Mouse (Mus musculus): ENCODE data around the gene Ccdc172. TPM values are rescaled to one million over a fixed set of nuclear protein-coding genes. Genes with fewer than 3 reads are reported as not detected.

Ccdc172 gene
- polyA plus RNA-seq (2017; shearing (Covaris generic)) = not detected

DNA sequence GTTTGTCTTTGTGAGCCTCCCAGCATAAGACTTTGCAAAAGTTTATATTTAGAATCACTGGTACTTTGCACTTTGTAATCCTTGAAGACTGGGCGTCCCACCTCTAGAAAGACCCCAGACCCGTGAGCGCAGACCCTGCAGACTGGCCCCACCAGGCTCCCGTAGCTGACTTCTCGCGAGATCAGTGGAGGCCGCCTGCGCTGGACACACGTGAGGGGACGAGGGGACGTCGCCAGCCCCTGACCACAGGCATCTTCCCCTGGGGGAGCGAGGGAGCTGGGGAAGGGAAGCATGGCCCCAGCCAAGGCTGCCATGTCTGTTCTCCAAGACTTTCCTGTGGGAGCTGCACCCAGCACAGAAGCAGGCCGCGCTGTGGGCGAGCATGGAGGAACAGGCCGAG lies at the start of gene Ccdc172:
Gene Ccdc172 (plus strand): TSS at position 176 of the 400 bp plus-strand sequence.
- ATAC-seq = no peak

DNA sequence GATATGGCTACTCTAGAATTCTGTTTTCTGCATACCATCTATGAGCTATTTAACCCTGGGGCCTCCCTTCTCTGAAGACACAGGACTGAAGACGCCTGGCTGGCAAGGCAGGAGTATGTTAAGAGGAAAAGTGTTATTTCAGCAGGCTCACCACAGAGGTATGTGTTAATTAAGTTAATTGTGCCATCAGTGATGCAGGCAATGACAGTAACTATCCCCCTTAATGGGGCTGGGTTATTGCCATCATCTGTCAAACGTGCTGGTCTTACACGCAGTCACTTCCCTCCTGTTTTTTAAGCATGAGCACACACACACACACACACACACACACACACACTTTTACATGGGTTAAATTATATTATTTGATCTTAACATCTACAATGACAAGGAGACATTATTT lies 48.0 kb upstream of the Ccdc172 start:
- ATAC-seq = no peak

DNA sequence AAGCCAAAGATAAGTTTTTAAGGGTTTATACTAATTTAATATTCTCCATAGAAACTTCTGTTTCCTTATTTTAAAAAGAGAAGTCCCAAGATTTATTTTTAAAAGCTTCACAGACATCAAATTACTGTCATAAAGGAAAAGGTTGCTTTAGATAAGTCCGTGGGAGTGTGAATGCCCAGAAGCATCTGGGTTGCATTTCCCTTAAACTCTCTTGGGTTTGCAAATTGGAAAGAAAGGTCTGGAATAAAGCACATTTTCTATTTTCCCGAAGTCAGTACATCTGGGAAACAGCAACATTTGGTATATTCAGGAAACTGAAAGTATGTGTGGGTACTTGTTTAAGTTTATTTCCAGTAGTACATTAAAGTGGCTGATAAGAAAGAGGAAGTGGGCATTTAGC lies 43.5 kb upstream of the Ccdc172 start:
- ATAC-seq = no peak

DNA sequence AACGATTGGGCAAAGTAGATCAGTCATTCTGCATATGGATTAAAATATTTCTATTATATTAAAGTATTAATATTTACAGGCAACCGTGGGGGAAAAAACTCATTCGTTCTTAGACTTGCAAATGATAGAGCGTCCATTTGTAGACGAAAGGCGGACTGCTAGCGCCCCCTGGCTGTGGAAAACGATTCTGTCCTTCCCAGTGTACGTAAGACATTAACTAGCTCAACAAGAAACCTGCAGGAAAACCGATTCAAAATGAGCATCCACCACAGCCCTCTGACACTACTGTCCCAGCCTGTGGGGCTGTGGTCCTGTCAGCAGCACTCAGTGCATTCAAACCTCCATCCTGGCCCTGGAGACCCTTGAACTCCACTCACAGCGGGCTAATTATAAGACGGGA lies 42.4 kb upstream of the Ccdc172 start:
- no peak for ATAC-seq

- no peak for ATAC-seq
These were observed 37.5 kb upstream of the Ccdc172 start for GRCm38 (mm10) chr19:58474251-58474650.

GRCm38 (mm10) chr19:58482373-58482977 lies 29.3 kb upstream of the Ccdc172 start:
- ATAC-seq = no peak

DNA sequence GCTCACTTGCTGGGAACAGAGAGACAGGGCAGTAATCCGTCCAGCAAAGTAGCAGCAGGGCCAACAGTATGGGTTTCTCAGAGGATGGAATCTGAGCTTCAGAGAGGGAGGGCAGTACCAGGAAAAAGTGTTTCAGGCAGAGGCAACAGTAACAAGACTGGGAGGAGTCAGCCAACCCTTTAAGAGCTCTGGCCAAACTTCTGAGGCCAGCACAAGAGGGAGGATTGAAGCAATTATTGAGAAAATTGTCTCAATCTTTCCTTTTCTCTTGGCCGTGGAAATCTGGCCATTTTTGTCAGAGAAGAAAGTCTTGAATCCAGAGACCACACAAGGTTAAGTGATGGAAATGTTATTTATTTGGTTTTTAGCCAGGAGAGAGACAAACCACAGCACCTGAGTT lies 25.1 kb upstream of the Ccdc172 start:
- ATAC-seq = no peak

GRCm38 (mm10) chr19:58497106-58497505 lies 14.7 kb upstream of the Ccdc172 start:
- no peak for ATAC-seq

- ATAC-seq = no peak
These were observed 12.3 kb upstream of the Ccdc172 start for GRCm38 (mm10) chr19:58499420-58499966.

DNA sequence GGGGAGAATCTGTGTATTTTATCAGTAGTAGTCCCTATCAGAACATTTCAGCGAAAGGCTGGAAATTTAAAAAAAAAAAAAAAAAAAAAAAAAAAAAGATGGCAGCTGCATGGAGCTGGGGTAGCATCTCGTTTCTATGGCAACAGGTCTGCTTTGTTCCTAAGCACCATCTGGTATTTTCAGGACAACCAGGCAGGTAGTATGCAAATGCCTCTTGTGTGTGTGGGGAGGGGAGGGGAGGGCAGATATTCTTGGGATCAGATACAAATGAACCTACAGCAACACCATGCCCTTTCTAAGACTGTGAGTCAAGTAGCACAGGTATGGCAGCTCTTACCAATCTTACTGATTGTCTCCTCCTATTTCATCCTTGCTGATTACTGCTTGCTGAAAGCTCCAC lies 11.7 kb upstream of the Ccdc172 start:
- no peak for ATAC-seq

- no peak for ATAC-seq
These were observed 9.9 kb downstream of the Ccdc172 start for GRCm38 (mm10) chr19:58521696-58522095.

DNA sequence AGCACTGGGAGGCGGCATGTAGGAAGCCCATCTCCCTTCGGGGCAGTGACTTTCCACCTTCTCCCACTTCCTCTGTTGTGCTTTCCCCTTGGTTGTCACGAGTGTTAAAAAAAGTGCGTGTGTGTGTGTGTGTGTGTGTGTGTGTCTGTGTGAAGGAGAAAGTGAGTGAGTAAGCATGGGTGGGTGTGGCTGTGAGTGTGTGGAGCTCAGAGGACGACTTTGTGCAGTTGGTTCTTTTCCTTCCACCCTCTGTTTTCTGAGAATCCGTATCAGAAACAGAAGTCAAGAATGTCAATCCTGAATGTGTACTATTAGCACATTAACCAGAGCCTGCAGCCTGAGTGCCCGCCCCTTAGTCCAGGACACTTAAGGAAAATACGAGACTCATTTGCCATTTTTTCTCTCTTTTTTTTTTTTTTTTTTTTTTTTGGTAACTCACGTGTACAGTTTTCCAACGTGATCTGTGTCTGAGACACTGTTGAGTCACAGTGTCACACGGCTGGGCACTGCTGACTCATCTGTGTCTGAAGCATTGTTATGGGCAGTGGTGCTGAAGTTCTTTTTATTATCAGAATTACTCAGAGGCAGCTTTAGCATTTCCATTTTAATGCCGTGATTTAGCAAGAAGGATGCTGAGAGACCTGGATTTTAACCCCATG lies 12.1 kb downstream of the Ccdc172 start:
- no peak for ATAC-seq

GRCm38 (mm10) chr19:58525457-58526239 lies 13.9 kb downstream of the Ccdc172 start:
- ATAC-seq = no peak

GRCm38 (mm10) chr19:58533077-58533476 lies 21.3 kb downstream of the Ccdc172 start:
- no peak for ATAC-seq

- no peak for ATAC-seq
These were observed 24.9 kb downstream of the Ccdc172 start for GRCm38 (mm10) chr19:58536691-58537090.

GRCm38 (mm10) chr19:58540396-58540795 lies 28.6 kb downstream of the Ccdc172 start:
- ATAC-seq = no peak

GRCm38 (mm10) chr19:58548367-58548766 lies 36.6 kb downstream of the Ccdc172 start:
- no peak for ATAC-seq

- ATAC-seq = no peak
These were observed 38.7 kb downstream of the Ccdc172 start for GRCm38 (mm10) chr19:58550489-58550888.

DNA sequence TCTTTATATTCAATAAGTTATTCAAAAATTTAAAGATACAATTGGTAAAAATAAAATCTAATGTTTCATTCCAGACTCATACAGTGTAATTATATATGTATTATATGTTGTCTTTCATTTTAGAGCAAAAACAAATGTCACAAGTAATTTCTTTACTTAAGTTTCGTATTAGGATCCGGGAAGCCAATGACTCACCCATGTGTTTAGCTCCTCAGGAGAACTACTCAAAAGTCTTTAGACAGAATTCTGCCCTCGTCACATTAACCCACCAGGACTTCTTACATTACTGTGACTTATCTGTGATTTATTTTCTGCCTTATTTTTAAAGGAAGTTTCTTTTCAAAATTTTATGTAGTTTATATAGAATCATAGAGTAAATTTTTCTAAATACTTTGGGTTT lies 39.1 kb downstream of the Ccdc172 start:
- no peak for ATAC-seq

DNA sequence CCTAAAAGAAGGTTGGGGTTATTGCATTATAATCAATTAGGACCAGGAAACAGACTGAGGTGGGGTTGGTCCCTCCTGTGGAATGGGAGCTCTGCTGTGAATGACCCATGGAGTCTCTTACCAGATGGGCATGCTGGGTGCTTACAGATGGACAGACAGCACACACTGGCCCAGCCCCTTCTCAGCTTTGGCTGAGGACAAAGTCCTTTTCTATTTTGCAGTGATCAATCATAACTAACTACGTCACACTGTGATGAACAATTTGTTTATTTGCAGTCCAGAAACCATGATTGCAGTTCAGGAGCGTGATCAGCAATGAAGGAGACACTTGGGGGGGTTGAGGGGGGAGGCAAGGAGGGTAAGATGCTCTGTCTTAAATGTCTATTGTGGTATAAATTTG lies 43.2 kb downstream of the Ccdc172 start:
- ATAC-seq = no peak

DNA sequence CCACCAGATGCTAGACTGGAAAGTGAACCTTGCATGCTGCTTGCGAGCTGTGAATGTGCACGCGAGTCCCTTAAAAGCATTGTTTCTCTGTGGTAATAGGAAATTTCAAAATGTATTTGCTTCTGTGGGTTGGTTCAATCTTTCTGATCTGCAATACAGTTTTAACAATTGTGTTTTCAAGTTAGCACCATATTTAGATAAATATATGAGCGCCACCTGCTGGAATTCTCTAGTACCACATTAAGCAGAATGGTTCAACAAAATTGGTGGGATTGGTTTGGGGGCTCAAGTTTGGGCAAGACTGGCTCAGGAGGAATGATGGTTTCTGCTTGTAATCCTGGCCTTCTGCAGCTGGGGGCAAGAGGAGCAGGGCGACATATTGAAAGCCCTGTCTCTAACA lies 46.6 kb downstream of the Ccdc172 start:
- ATAC-seq = no peak

DNA sequence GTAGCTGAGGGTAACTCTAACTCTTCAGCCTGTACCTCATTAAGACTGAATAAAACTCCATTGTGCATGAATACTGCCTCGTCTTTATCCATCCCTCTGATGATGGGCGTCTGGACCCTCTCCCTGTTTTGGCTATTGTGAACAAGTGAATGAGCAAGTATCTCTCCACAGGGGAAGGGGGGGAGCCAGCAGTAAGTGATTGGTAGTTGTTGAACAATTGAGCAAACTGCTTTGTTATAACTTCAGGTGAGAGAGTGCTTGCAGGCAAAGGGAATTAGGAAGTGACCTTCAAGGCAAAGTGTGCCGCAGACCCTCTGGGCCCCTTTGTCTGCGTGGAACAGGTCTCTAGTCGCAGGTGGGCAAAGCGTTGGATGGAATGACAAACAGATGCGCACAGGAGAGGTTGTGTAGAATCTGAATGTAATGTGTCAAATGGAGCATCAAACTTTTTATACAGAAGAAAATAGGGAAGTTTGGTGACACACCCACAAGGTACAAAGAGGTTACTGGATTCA lies 50.6 kb downstream of the Ccdc172 start:
- ATAC-seq = no peak

GRCm38 (mm10) chr19:58571566-58571965 lies 59.8 kb downstream of the Ccdc172 start:
- ATAC-seq = no peak
